Mouse (Mus musculus): Measurements from ENCODE around the gene Chtf18. TPM values are rescaled to one million over a fixed set of nuclear protein-coding genes. Genes with fewer than 3 reads are reported as not detected.

Chtf18 gene
- polyA plus RNA-seq, 1 experiment, result 136 TPM

- Histone ChIP-seq H3K27ac (ENCODE audit: control insufficient read depth, insufficient read depth, low read depth, low read length, poor library complexity) (no peak overlapping the region), H3K4me1 (ENCODE audit: control insufficient read depth, insufficient read depth, low read length) (no peaks in the 10 kb centered on the region), H3K4me3 (replicated peaks; ENCODE audit: control insufficient read depth, low read depth, low read length) (no peak overlapping the region)
- WGBS, result 73% methylated on average over 2 of the region's 2 CpGs
- no peak for TF ChIP-seq CTCF (IDR thresholded peaks at IDR 0.05; ENCODE audit: control insufficient read depth, insufficient read depth, low read length)
- no peak for TF ChIP-seq POLR2A (IDR thresholded peaks at IDR 0.05; ENCODE audit: borderline replicate concordance, control insufficient read depth, low read depth, low read length)
Measured at GRCm38 (mm10) chr17:25709994-25710393, 17.2 kb downstream of the Chtf18 start.

DNA sequence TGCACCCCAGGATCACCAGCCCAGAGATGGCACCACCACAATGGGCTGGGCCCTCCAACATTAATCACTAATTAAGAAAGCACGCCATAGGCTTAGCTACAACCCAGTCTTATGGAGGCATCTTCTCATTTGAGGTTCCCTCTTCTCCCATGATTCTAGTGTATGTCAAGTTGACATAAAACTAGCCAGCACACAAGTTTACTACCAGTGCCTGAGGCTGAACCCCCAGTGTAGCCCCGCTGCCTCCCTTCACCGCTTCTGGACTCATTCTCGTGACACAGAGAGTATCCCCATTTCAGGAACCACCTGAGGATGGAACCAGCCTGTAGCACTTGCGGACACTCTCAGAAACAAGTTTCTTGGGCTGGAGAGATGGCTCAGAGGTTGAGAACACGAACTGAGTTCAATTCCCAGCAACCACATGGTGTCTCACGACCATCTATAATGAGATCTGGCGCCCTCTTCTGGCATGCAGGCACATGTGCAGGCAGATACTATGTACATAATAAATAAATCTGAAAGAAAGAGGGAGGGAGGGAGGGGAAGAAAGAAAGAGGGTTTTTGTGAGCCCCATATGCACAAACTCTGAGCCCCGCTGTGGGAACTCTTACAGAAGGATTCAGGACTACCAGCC, 26.2 kb downstream of the Chtf18 start:
- H3K27ac ChIP-seq (ENCODE audit: control insufficient read depth, insufficient read depth, low read depth, low read length, poor library complexity), result no peak overlapping the region
- no peaks in the 10 kb centered on the region for H3K4me1 ChIP-seq (ENCODE audit: control insufficient read depth, insufficient read depth, low read length)
- no peak overlapping the region for H3K4me3 ChIP-seq (replicated peaks; ENCODE audit: control insufficient read depth, low read depth, low read length)
- TF ChIP-seq POLR2A (IDR thresholded peaks at IDR 0.05; ENCODE audit: borderline replicate concordance, control insufficient read depth, low read depth, low read length) (no peak), CTCF (IDR thresholded peaks at IDR 0.05; ENCODE audit: control insufficient read depth, insufficient read depth, low read length) (peak; percentile 55)
- WGBS, result 55% methylated on average over 9 of the region's 9 CpGs

DNA sequence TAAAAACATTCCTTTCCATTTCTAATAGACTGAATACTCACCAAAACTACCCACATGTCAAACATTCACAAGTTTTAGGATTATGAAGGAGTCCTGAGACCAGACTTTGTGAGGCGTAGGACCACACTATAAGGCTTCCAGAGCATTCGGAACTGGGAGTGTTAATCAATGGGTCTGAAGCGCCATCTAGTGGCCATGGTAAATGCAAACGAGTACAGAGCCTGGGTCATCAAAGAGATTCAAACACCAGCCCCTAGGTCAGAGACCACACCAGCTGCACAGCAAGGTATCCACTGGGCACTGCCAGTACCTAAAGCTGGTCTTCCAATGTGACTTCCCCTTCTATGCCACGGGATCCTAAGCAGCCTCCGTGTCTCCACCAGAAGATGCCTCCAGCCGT, 28.8 kb downstream of the Chtf18 start:
- no peak overlapping the region for H3K27ac ChIP-seq (ENCODE audit: control insufficient read depth, insufficient read depth, low read depth, low read length, poor library complexity)
- H3K4me3 ChIP-seq (replicated peaks; ENCODE audit: control insufficient read depth, low read depth, low read length), result no peak overlapping the region
- H3K4me1 ChIP-seq (ENCODE audit: control insufficient read depth, insufficient read depth, low read length), result no peaks in the 10 kb centered on the region
- TF ChIP-seq POLR2A (IDR thresholded peaks at IDR 0.05; ENCODE audit: borderline replicate concordance, control insufficient read depth, low read depth, low read length) (no peak), CTCF (IDR thresholded peaks at IDR 0.05; ENCODE audit: control insufficient read depth, insufficient read depth, low read length) (peak; percentile 61)
- 12% methylated on average over 7 of the region's 7 CpGs for WGBS

DNA sequence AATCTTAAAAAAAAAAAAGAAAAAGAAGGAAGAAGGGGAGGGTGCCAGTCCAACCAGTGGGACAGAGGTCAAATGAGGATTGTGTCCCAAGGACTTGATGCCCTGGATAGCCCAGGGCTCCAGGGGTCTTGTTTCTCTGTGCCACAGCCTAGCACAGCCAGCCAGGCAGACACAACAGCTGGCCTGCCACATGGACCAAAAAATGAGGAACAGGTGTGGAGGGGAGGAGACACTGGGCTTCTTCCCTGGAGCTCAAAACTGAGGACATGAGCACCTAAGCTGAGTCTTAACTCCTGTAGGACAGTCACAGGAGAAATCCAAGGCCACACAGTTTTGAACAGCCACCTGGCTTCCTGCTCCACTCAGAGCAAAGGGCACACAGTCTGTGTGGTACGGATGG, 31.0 kb downstream of the Chtf18 start:
- no peak overlapping the region for H3K4me3 ChIP-seq (replicated peaks; ENCODE audit: control insufficient read depth, low read depth, low read length)
- 21% methylated on average over 1 of the region's 1 CpGs for WGBS
- no peaks in the 10 kb centered on the region for H3K4me1 ChIP-seq (ENCODE audit: control insufficient read depth, insufficient read depth, low read length)
- TF ChIP-seq POLR2A (IDR thresholded peaks at IDR 0.05; ENCODE audit: borderline replicate concordance, control insufficient read depth, low read depth, low read length), result no peak
- TF ChIP-seq CTCF (IDR thresholded peaks at IDR 0.05; ENCODE audit: control insufficient read depth, insufficient read depth, low read length), result no peak
- no peak overlapping the region for H3K27ac ChIP-seq (ENCODE audit: control insufficient read depth, insufficient read depth, low read depth, low read length, poor library complexity)

DNA sequence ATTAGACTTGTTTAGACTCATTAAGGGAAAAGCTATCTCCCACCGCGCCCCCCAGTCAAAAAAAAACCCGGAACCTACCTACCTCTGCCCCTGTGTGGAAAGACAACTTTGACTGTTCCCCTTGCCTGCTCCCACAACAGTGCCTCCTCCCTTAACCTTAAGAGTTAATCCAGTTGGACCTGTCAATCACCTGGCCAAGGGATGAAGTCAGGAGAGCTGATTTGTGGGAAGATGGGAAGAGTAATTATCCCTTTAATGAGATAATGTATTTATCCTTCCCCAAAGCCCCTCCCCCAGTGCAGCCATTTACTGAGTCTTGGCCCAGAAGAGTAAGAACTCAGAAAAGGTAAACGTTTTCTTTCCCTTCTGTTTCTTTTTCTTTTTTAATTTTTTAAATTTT, 38.3 kb downstream of the Chtf18 start:
- WGBS, result 77% methylated on average over 4 of the region's 4 CpGs
- TF ChIP-seq CTCF (IDR thresholded peaks at IDR 0.05; ENCODE audit: control insufficient read depth, insufficient read depth, low read length) (no peak), POLR2A (IDR thresholded peaks at IDR 0.05; ENCODE audit: borderline replicate concordance, control insufficient read depth, low read depth, low read length) (no peak)
- no peaks in the 10 kb centered on the region for H3K4me1 ChIP-seq (ENCODE audit: control insufficient read depth, insufficient read depth, low read length)
- no peak overlapping the region for H3K4me3 ChIP-seq (replicated peaks; ENCODE audit: control insufficient read depth, low read depth, low read length)
- H3K27ac ChIP-seq (ENCODE audit: control insufficient read depth, insufficient read depth, low read depth, low read length, poor library complexity), result no peak overlapping the region

DNA sequence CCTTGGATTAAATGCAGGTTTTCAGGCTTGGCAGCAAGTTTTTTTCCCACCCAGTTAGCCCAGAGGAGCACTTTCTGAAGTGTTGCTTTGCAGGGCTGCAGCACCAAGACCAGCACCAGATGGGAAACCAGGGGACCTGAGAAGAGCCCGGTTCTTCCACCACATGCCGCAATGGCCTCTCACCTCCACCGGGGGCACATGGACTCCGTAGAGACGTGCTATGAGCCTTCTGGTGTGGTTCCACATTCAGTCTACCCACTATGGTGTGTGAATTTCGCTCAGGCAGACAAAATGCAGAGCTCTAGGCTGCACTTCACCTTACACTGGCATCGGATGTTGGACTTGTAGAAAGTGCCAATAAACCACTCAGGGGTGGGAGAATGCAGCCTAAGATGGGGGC, 40.9 kb downstream of the Chtf18 start:
- no peaks in the 10 kb centered on the region for H3K4me1 ChIP-seq (ENCODE audit: control insufficient read depth, insufficient read depth, low read length)
- no peak overlapping the region for H3K4me3 ChIP-seq (replicated peaks; ENCODE audit: control insufficient read depth, low read depth, low read length)
- WGBS, result 27% methylated on average over 7 of the region's 7 CpGs
- TF ChIP-seq POLR2A (IDR thresholded peaks at IDR 0.05; ENCODE audit: borderline replicate concordance, control insufficient read depth, low read depth, low read length), result no peak
- no peak for TF ChIP-seq CTCF (IDR thresholded peaks at IDR 0.05; ENCODE audit: control insufficient read depth, insufficient read depth, low read length)
- no peak overlapping the region for H3K27ac ChIP-seq (ENCODE audit: control insufficient read depth, insufficient read depth, low read depth, low read length, poor library complexity)

DNA sequence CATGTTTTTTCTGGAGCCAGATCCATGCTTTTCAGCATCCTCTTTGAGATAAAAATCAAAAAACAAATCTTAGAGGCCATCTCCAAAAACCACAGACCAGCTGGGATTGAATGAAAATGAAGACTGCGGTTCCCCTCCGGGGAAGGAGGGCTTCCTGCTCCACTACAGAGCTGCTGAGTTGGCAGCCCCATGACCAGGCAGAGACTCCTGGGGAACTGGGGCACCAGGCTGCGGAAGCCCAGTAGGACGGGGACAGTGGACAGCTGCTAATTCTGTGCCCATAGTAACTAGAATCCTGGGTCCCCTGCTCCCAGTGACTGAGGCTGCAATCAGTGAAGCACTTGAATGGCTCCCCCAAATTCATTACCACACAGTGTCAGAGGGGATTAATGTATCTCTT, 45.6 kb downstream of the Chtf18 start:
- Histone ChIP-seq H3K4me1 (ENCODE audit: control insufficient read depth, insufficient read depth, low read length) (peaks cover 2% of the 10 kb centered on the region; the same call in 1 of the 2 replicates), H3K27ac (ENCODE audit: control insufficient read depth, insufficient read depth, low read depth, low read length, poor library complexity) (no peak overlapping the region), H3K4me3 (replicated peaks; ENCODE audit: control insufficient read depth, low read depth, low read length) (no peak overlapping the region)
- TF ChIP-seq POLR2A (IDR thresholded peaks at IDR 0.05; ENCODE audit: borderline replicate concordance, control insufficient read depth, low read depth, low read length), result no peak
- TF ChIP-seq CTCF (IDR thresholded peaks at IDR 0.05; ENCODE audit: control insufficient read depth, insufficient read depth, low read length), result no peak
- 45% methylated on average over 4 of the region's 4 CpGs for WGBS

DNA sequence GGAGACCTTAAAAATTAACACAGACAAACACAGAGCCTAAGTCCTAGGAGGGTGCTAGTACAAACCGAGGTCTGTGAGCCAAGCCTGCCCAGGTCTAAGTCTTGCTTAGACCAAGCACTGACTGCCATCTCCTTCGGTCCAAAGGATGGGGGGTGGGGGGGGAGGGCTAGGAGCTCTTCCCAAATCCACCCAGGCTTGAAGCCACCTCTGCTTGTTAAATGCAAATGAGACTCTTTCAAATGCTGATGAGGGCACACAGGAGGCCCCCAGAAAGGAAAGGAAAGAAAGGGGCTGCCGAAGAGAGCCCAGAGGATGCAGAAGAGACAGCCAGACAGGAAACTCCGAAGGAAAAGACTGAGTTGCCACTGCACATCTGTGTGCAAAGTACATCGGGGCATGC, 47.4 kb downstream of the Chtf18 start:
- Histone ChIP-seq H3K27ac (ENCODE audit: control insufficient read depth, insufficient read depth, low read depth, low read length, poor library complexity) (no peak overlapping the region), H3K4me3 (replicated peaks; ENCODE audit: control insufficient read depth, low read depth, low read length) (no peak overlapping the region), H3K4me1 (ENCODE audit: control insufficient read depth, insufficient read depth, low read length) (peaks cover 2% of the 10 kb centered on the region; the same call in 1 of the 2 replicates)
- no peak for TF ChIP-seq POLR2A (IDR thresholded peaks at IDR 0.05; ENCODE audit: borderline replicate concordance, control insufficient read depth, low read depth, low read length)
- TF ChIP-seq CTCF (IDR thresholded peaks at IDR 0.05; ENCODE audit: control insufficient read depth, insufficient read depth, low read length), result no peak
- 14% methylated on average over 5 of the region's 5 CpGs for WGBS

DNA sequence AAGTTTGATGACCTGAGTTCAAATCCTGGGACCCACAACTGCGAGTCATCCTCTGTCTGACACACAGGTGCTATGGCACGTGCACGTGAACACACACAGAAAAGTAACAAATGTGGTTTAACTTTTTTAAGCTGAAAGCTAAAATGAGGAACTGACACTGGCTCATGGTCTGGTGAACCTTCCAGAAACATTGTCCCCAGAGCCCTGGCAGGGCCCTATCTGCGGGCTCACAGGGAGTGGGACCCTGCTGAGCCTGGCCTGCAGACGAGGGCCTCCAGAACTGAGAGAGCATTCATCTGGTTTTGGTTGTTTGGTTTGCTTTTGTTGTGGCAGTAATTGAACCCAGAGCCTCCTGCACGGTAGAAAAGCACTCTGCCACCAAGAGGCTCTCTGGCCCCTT, 49.2 kb downstream of the Chtf18 start:
- 6% methylated on average over 6 of the region's 6 CpGs for WGBS
- peaks cover 2% of the 10 kb centered on the region; the same call in 1 of the 2 replicates for H3K4me1 ChIP-seq (ENCODE audit: control insufficient read depth, insufficient read depth, low read length)
- no peak overlapping the region for H3K4me3 ChIP-seq (replicated peaks; ENCODE audit: control insufficient read depth, low read depth, low read length)
- no peak overlapping the region; the same call in 1 of the 2 replicates for H3K27ac ChIP-seq (ENCODE audit: control insufficient read depth, insufficient read depth, low read depth, low read length, poor library complexity)
- TF ChIP-seq POLR2A (IDR thresholded peaks at IDR 0.05; ENCODE audit: borderline replicate concordance, control insufficient read depth, low read depth, low read length), result no peak
- TF ChIP-seq CTCF (IDR thresholded peaks at IDR 0.05; ENCODE audit: control insufficient read depth, insufficient read depth, low read length), result no peak

Measured in bone marrow, adult 2 months (tissue).